Mouse (Mus musculus) hindbrain, embryonic 11.5 days (tissue): Measurements from ENCODE around the gene Rfpl4. TPM values are rescaled to one million over a fixed set of nuclear protein-coding genes. Genes with fewer than 3 reads are reported as not detected.

Source experiments
- ATAC-seq: fragments of 200-750 bp; cut with Nextera tagmentation; 2 replicates; pipeline ENCODE4 v1.8.0; 2017; ENCODE audit warnings: mild to moderate bottlenecking, moderate TSS enrichment, moderate library complexity; ENCODE audit not compliant: low FRiP score
- DNase-seq: peaks from one replicate; pipeline ENCODE4 v3.0.0-alpha.2; 2015; ENCODE audit warnings: low spot score
- H3K27ac ChIP-seq: fragments of 300-500 bp; sonication (generic); 2 replicates; pipeline ENCODE4 v1.5.1; 2014; ENCODE audit warnings: mild to moderate bottlenecking, low read depth, low read length
- H3K27me3 ChIP-seq: fragments of 300-500 bp; sonication (generic); 2 replicates; pipeline ENCODE4 v1.6.1; 2014; ENCODE audit warnings: mild to moderate bottlenecking, low read length, moderate library complexity, mixed read lengths; ENCODE audit not compliant: control insufficient read depth, insufficient read depth
- H3K36me3 ChIP-seq: fragments of 300-500 bp; sonication (generic); 2 replicates; pipeline ENCODE4 v1.6.1; 2014; ENCODE audit warnings: mild to moderate bottlenecking, low read length, moderate library complexity, mixed read lengths; ENCODE audit not compliant: control insufficient read depth, insufficient read depth
- H3K4me1 ChIP-seq: fragments of 300-500 bp; sonication (generic); replicated peaks from 2 replicates; pipeline ENCODE4 v1.6.1; 2014; ENCODE audit warnings: low read length, mixed read lengths; ENCODE audit not compliant: control insufficient read depth, insufficient read depth
- H3K4me2 ChIP-seq: fragments of 300-500 bp; sonication (generic); replicated peaks from 2 replicates; pipeline ENCODE4 v1.6.1; 2014; ENCODE audit warnings: mild to moderate bottlenecking, low read depth, low read length
- H3K4me3 ChIP-seq: fragments of 300-500 bp; sonication (generic); 2 replicates; pipeline ENCODE4 v1.5.1; 2014; ENCODE audit warnings: low read depth, low read length
- H3K9ac ChIP-seq: fragments of 300-500 bp; sonication (generic); 2 replicates; pipeline ENCODE4 v1.6.1; 2014; ENCODE audit warnings: low read depth, low read length
- H3K9me3 ChIP-seq: fragments of 300-500 bp; sonication (generic); 2 replicates; pipeline ENCODE4 v1.6.1; 2016; ENCODE audit warnings: low read length; ENCODE audit not compliant: control insufficient read depth
- WGBS: fragments of 180-500 bp; shearing (Covaris S2); extraction: QIAGEN DNeasy Blood & Tissue Kit; methylation state at CpG from one replicate; pipeline ENCODE4 v1.1.7; 2014; 5-methylcytosine and 5-hydroxymethylcytosine counted together
- polyA plus RNA-seq: library from polyadenylated mRNA; unstranded; fragments of >200 nt; fragmentation: Nextera tagmentation; extraction: Ambion mirVana; gene quantifications from 2 replicates; pipeline ENCODE4 v1.2.1, GENCODE M21; 2014

The Rfpl4 gene
- polyA plus RNA-seq, 1 experiment from 2014 or later = not detected

GRCm38 (mm10) chr7:5101066-5101663 is 15.6 kb downstream of the Rfpl4 start:
- no peak overlapping the region for H3K9ac ChIP-seq
- WGBS = 90% methylated on average over 10 of the region's 10 CpGs

GRCm38 (mm10) chr7:5099796-5100195 is 17.0 kb downstream of the Rfpl4 start:
- no peaks in the 10 kb centered on the region for H3K9me3 ChIP-seq
- 89% methylated on average over 3 of the region's 3 CpGs for WGBS
- H3K27me3 ChIP-seq = no peaks in the 10 kb centered on the region
- H3K27ac ChIP-seq = no peak overlapping the region
- H3K4me2 ChIP-seq = no peak overlapping the region
- ATAC-seq = no peak
- H3K9ac ChIP-seq = no peak overlapping the region
- no peak for DNase-seq
- H3K4me1 ChIP-seq = no peaks in the 10 kb centered on the region
- H3K4me3 ChIP-seq = no peak overlapping the region
- H3K36me3 ChIP-seq = peaks cover 22% of the 10 kb centered on the region

More at GRCm38 (mm10) chr7:5101066-5101663, 15.6 kb downstream of the Rfpl4 start:
- no peak for ATAC-seq
- Histone ChIP-seq H3K4me2 (no peak overlapping the region), H3K36me3 (peaks cover 11% of the 10 kb centered on the region; the same call in 1 of the 2 replicates), H3K27me3 (no peaks in the 10 kb centered on the region), H3K4me1 (no peaks in the 10 kb centered on the region), H3K9me3 (no peaks in the 10 kb centered on the region), H3K27ac (no peak overlapping the region), H3K4me3 (no peak overlapping the region)
- no peak for DNase-seq

- Histone ChIP-seq H3K27ac (no peak overlapping the region), H3K4me3 (no peak overlapping the region), H3K4me2 (no peak overlapping the region), H3K36me3 (peaks cover 22% of the 10 kb centered on the region), H3K27me3 (no peaks in the 10 kb centered on the region), H3K4me1 (no peaks in the 10 kb centered on the region), H3K9me3 (no peaks in the 10 kb centered on the region), H3K9ac (no peak overlapping the region)
- ATAC-seq = no peak
- no peak for DNase-seq
- WGBS = 93% methylated on average over 5 of the region's 5 CpGs
Observed at GRCm38 (mm10) chr7:5098769-5099168, 18.0 kb downstream of the Rfpl4 start.

GRCm38 (mm10) chr7:5092831-5093510 is 23.8 kb downstream of the Rfpl4 start:
- Histone ChIP-seq H3K9ac (no peak overlapping the region), H3K4me1 (no peaks in the 10 kb centered on the region), H3K4me3 (no peak overlapping the region), H3K27ac (no peak overlapping the region), H3K27me3 (no peaks in the 10 kb centered on the region), H3K4me2 (no peak overlapping the region), H3K36me3 (peaks cover 22% of the 10 kb centered on the region), H3K9me3 (no peaks in the 10 kb centered on the region)
- DNase-seq (no peak), ATAC-seq (no peak)
- 87% methylated on average over 20 of the region's 21 CpGs for WGBS

- 82% methylated on average over 6 of the region's 6 CpGs for WGBS
- no peak overlapping the region for H3K4me2 ChIP-seq
- no peaks in the 10 kb centered on the region for H3K27me3 ChIP-seq
- no peak for ATAC-seq
- H3K4me1 ChIP-seq = no peaks in the 10 kb centered on the region
- H3K36me3 ChIP-seq = peaks cover 16% of the 10 kb centered on the region; the same call in 1 of the 2 replicates
- H3K4me3 ChIP-seq = no peak overlapping the region
- H3K9me3 ChIP-seq = no peaks in the 10 kb centered on the region
- no peak overlapping the region for H3K9ac ChIP-seq
- no peak for DNase-seq
- no peak overlapping the region for H3K27ac ChIP-seq
Observed at GRCm38 (mm10) chr7:5092381-5092780, 24.4 kb downstream of the Rfpl4 start.

GRCm38 (mm10) chr7:5091008-5091728 is 25.6 kb downstream of the Rfpl4 start:
- Histone ChIP-seq H3K4me2 (no peak overlapping the region), H3K4me1 (no peaks in the 10 kb centered on the region), H3K36me3 (peaks cover 11% of the 10 kb centered on the region; the same call in 1 of the 2 replicates), H3K9ac (no peak overlapping the region), H3K27me3 (no peaks in the 10 kb centered on the region), H3K27ac (no peak overlapping the region), H3K9me3 (no peaks in the 10 kb centered on the region), H3K4me3 (no peak overlapping the region)
- 92% methylated on average over 15 of the region's 15 CpGs for WGBS
- DNase-seq = no peak
- no peak for ATAC-seq

GRCm38 (mm10) chr7:5089853-5090252 is 26.9 kb downstream of the Rfpl4 start:
- Histone ChIP-seq H3K4me1 (no peaks in the 10 kb centered on the region), H3K27me3 (no peaks in the 10 kb centered on the region), H3K9me3 (no peaks in the 10 kb centered on the region), H3K36me3 (peaks cover under 1% of the 10 kb centered on the region; the same call in 1 of the 2 replicates), H3K27ac (no peak overlapping the region), H3K4me2 (no peak overlapping the region), H3K4me3 (no peak overlapping the region), H3K9ac (no peak overlapping the region)
- WGBS = 88% methylated on average over 15 of the region's 15 CpGs
- ATAC-seq (no peak), DNase-seq (no peak)

GRCm38 (mm10) chr7:5087886-5088285 is 28.9 kb downstream of the Rfpl4 start:
- WGBS = 93% methylated on average over 4 of the region's 4 CpGs
- no peak for DNase-seq
- H3K36me3 ChIP-seq = no peaks in the 10 kb centered on the region

More at GRCm38 (mm10) chr7:5087886-5088285, 28.9 kb downstream of the Rfpl4 start:
- H3K9me3 ChIP-seq = no peaks in the 10 kb centered on the region
- no peaks in the 10 kb centered on the region for H3K27me3 ChIP-seq
- no peak overlapping the region for H3K9ac ChIP-seq
- H3K4me2 ChIP-seq = no peak overlapping the region
- no peaks in the 10 kb centered on the region for H3K4me1 ChIP-seq
- ATAC-seq = no peak
- no peak overlapping the region for H3K27ac ChIP-seq
- H3K4me3 ChIP-seq = no peak overlapping the region
